Mouse (Mus musculus): ENCODE results near the gene Tob1.

GRCm38 (mm10) chr11:94208811-94209675 is 2.2 kb upstream of the Tob1 start:
- TF ChIP-seq POLR2A (IDR thresholded peaks at IDR 0.05; ENCODE audit: low read depth, low read length) (no peak), CTCF (IDR thresholded peaks at IDR 0.05; ENCODE audit: extremely low read depth, insufficient read length, insufficient replicate concordance, low read depth, low read length) (no peak)
